Comparison of ENCODE assay signal across 9 mouse cellular contexts in genomic region chr11:50624720-50625119, GRCm38 (mm10). TPM values are rescaled to one million over a fixed set of nuclear protein-coding genes. Genes with fewer than 3 reads are reported as not detected.
A peak's percentile ranks its signal among the peaks of the same experiment; 100 is the strongest.
DNase-seq lines count a peak whose midpoint lies in the region; ATAC-seq lines count a peak whose summit lies in the region.
"Had no signal": no experiment of that assay in that cellular context is flagged by ENCODE, and none has a peak within 500 bp of the region (broad histone marks: within the 10 kb centered on the region; RNA-seq: fewer than 3 reads in every experiment).

No protein-coding gene starts in this region.

- H3K4me3 ChIP-seq in heart, embryonic 10.5 days = no peak overlapping the region
- H3K4me3 ChIP-seq in heart, embryonic 15.5 days = no peak overlapping the region

- H3K27ac ChIP-seq in heart, embryonic 10.5 days = no peak overlapping the region
- peak overlapping the region; percentile 20; the same call in 1 of the 2 replicates for H3K27ac ChIP-seq in heart, embryonic 15.5 days

- peaks cover 38% of the 10 kb centered on the region; the same call in 1 of the 2 replicates for H3K27me3 ChIP-seq in heart, embryonic 10.5 days (ENCODE audit: insufficient read depth, poor library complexity, severe bottlenecking)
- peaks cover 7% of the 10 kb centered on the region; the same call in 1 of the 2 replicates for H3K27me3 ChIP-seq in heart, embryonic 15.5 days

- peaks cover 10% of the 10 kb centered on the region; the same call in 1 of the 2 replicates for H3K4me1 ChIP-seq in heart, embryonic 10.5 days
- H3K4me1 ChIP-seq in heart, embryonic 15.5 days (replicated peaks) = peaks cover 25% of the 10 kb centered on the region

- no peaks in the 10 kb centered on the region for H3K9me3 ChIP-seq in heart, embryonic 10.5 days
- no peaks in the 10 kb centered on the region for H3K9me3 ChIP-seq in heart, embryonic 15.5 days (replicated peaks)

- no peak for ATAC-seq in heart, embryonic 15.5 days (replicated peaks; ENCODE audit: insufficient number of reproducible peaks, insufficient read depth, low FRiP score, low read depth)

- no peak overlapping the region for H3K9ac ChIP-seq in heart, embryonic 15.5 days

- no peaks in the 10 kb centered on the region for H3K36me3 ChIP-seq in heart, embryonic 10.5 days
- H3K36me3 ChIP-seq in heart, embryonic 15.5 days = no peaks in the 10 kb centered on the region

- 68% methylated on average over 5 of the region's 5 CpGs for WGBS in heart, embryonic 10.5 days
- WGBS in heart, embryonic 15.5 days = 41% methylated on average over 5 of the region's 5 CpGs

- no peak overlapping the region for H3K4me2 ChIP-seq in heart, embryonic 15.5 days

- peak; percentile 65 to 75 for DNase-seq in heart, adult 18-20 months
- DNase-seq in heart, embryonic 10.5 days (ENCODE audit: low spot score) = no peak
- DNase-seq in ovary, postnatal 36 days (ENCODE audit: low spot score) = peak; percentile 57
- DNase-seq in ovary, postnatal 14 days (ENCODE audit: low spot score) = no peak
- DNase-seq in testis, postnatal 14 days (ENCODE audit: low spot score) = peak; percentile 41
- DNase-seq in thymus, postnatal 36 days = no peak
- no peak for DNase-seq in frontal cortex, postnatal 25 days (ENCODE audit: low spot score in 2 of 2)
- DNase-seq: layer of hippocampus, adult 9-11 months had no signal

RNA-seq across cellular contexts. Expression of gene Adamts2, which starts 22.8 kb away (rescaled TPM):
- total RNA-seq in heart, adult 18-20 months (2021) = 1 to 10 TPM; 7.3 to 8.2 TPM
- polyA plus RNA-seq in heart, embryonic 10.5 days (2016; fragmentation: Nextera tagmentation; extraction: Ambion mirVana) = 1.4 and 3.9 TPM in 2 replicates
- 9.7 and 14.7 TPM in 2 replicates for polyA plus RNA-seq in heart, embryonic 15.5 days (2015; fragmentation: Nextera tagmentation; extraction: Ambion mirVana)

Comparison
In these comparisons a context has a peak if more than half of its experiments do, and no peak if none do; other contexts are left out.
1. DNase-seq: peak in heart, adult 18-20 months (2 of 2), ovary, postnatal 36 days (single experiment) and testis, postnatal 14 days (single experiment); none in heart, embryonic 10.5 days (single experiment), ovary, postnatal 14 days (single experiment), thymus, postnatal 36 days (0 of 2) and frontal cortex, postnatal 25 days (0 of 2).